ENCODE assay signal across 18 mouse cellular contexts in the genomic region with DNA sequence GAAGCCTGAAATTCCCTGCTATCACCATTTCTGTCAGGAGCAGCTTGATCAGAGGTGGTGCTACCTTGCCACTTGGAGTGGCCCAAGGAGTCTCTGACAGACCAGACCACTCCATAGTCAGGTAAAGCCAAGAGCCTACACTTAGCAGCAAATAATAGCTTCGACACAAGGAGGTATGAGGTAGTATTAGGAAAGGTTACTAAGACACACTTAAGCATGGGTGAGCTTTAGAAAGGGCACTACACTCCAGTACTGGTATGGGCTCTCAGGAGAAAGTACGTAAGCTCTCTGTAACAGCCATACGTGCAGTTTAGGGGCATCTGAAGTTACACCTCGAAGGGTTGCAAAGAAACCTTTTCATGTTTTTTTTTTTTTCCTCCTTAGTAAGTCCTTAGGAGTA. TPM values are rescaled to one million over a fixed set of nuclear protein-coding genes. Genes with fewer than 3 reads are reported as not detected.
DNase-seq lines count a peak whose midpoint lies in the region; ATAC-seq and TF ChIP-seq lines count a peak whose summit lies in the region.
"Had no signal": no experiment of that assay in that cellular context is flagged by ENCODE, and none has a peak within 500 bp of the region (broad histone marks: within the 10 kb centered on the region; RNA-seq: fewer than 3 reads in every experiment).

No protein-coding gene starts in this region.

- H3K27me3 ChIP-seq in lung, embryonic 16.5 days (ENCODE audit: control insufficient read depth, insufficient read depth, low read depth, low read length), result no peaks in the 10 kb centered on the region
- no peaks in the 10 kb centered on the region for H3K27me3 ChIP-seq in lung, postnatal 0 days (replicated peaks; ENCODE audit: insufficient read depth, low read length)
- H3K27me3 ChIP-seq: CH12.LX, Patski had no signal

- no peak for TF ChIP-seq CTCF in lung, postnatal 0 days (IDR thresholded peaks at IDR 0.05)

- H3K36me3 ChIP-seq in lung, embryonic 16.5 days (ENCODE audit: control insufficient read depth, insufficient read depth, low read length), result no peaks in the 10 kb centered on the region
- H3K36me3 ChIP-seq in lung, postnatal 0 days (ENCODE audit: insufficient read depth, low read length), result no peaks in the 10 kb centered on the region

- no peak for TF ChIP-seq EP300 in lung, postnatal 0 days (IDR thresholded peaks at IDR 0.05)

- peak; percentile 23; the same call in 1 of the 2 replicates for ATAC-seq in lung, embryonic 16.5 days (ENCODE audit: low read depth)
- ATAC-seq in lung, postnatal 0 days, result peak; percentile 92
- ATAC-seq: activated CD4-positive, CD25-positive, alpha-beta regulatory T cell, adult 4 months; CD4-positive, CD25-positive, alpha-beta regulatory T cell, adult 4 months; Patski had no signal

- WGBS in lung, embryonic 16.5 days, result 78% methylated on average over 4 of the region's 4 CpGs
- WGBS in lung, postnatal 0 days, result 57% methylated on average over 4 of the region's 4 CpGs

- DNase-seq in lung, postnatal 36 days, result no peak
- peak; percentile 77 for DNase-seq in lung, postnatal 0 days (ENCODE audit: low spot score)
- DNase-seq in lung, adult 18-20 months, result no peak
- DNase-seq: adrenal gland, adult 8-10 months; adrenal gland, postnatal 10 days; adrenal gland, postnatal 14 days; adrenal gland, postnatal 25 days; adrenal gland, postnatal 36 days; B cell, adult 2 months; cerebellum, adult 11 months; cerebellum, adult 11-12 months; cerebellum, adult 18-20 months had no signal

- no peak overlapping the region for H3K9ac ChIP-seq in lung, embryonic 16.5 days (ENCODE audit: low read length)
- H3K9ac ChIP-seq in lung, postnatal 0 days (replicated peaks; ENCODE audit: low read depth), result no peak overlapping the region

- no peak overlapping the region for H3K4me3 ChIP-seq in lung, embryonic 16.5 days (ENCODE audit: low read length)
- H3K4me3 ChIP-seq in lung, postnatal 0 days (ENCODE audit: low read depth, low read length), result no peak overlapping the region

- no peak overlapping the region for H3K4me2 ChIP-seq in lung, embryonic 16.5 days (ENCODE audit: low read depth, low read length)
- H3K4me2 ChIP-seq in lung, postnatal 0 days (replicated peaks; ENCODE audit: low read depth, low read length), result no peak overlapping the region

- H3K27ac ChIP-seq in lung, embryonic 16.5 days (ENCODE audit: low read length), result no peak overlapping the region
- no peak overlapping the region for H3K27ac ChIP-seq in lung, postnatal 0 days (ENCODE audit: low read length)

- no peaks in the 10 kb centered on the region for H3K4me1 ChIP-seq in lung, embryonic 16.5 days (replicated peaks; ENCODE audit: control insufficient read depth, insufficient read depth, low read length)
- no peaks in the 10 kb centered on the region for H3K4me1 ChIP-seq in lung, postnatal 0 days (ENCODE audit: insufficient read depth, low read depth, low read length)

- no peaks in the 10 kb centered on the region for H3K9me3 ChIP-seq in lung, embryonic 16.5 days (ENCODE audit: control insufficient read depth, low read length)
- H3K9me3 ChIP-seq in lung, postnatal 0 days (ENCODE audit: low read length), result no peaks in the 10 kb centered on the region
- H3K9me3 ChIP-seq: G1E had no signal

RNA-seq across cellular contexts. Expression of gene Nsf, which starts 11.1 kb away (rescaled TPM):
- polyA plus RNA-seq in lung, embryonic 16.5 days (2015; fragmentation: Nextera tagmentation; extraction: Ambion mirVana), result 52.5 and 55.1 TPM in 2 replicates
- 44.7 and 47.3 TPM in 2 replicates for polyA plus RNA-seq in lung, postnatal 0 days (2015; fragmentation: Nextera tagmentation; extraction: Ambion mirVana)

RNA-seq across cellular contexts. Expression of gene Arf2, which starts 23.8 kb away (rescaled TPM):
- polyA plus RNA-seq in lung, embryonic 16.5 days (2015; fragmentation: Nextera tagmentation; extraction: Ambion mirVana), result 70.2 and 71.9 TPM in 2 replicates
- 95.8 and 107 TPM in 2 replicates for polyA plus RNA-seq in lung, postnatal 0 days (2015; fragmentation: Nextera tagmentation; extraction: Ambion mirVana)
